Mouse (Mus musculus) hindbrain, embryonic 12.5 days (tissue): Measurements from ENCODE around the gene Brinp2. TPM values are rescaled to one million over a fixed set of nuclear protein-coding genes. Genes with fewer than 3 reads are reported as not detected.

Experiments
- ATAC-seq: fragments of 200-750 bp; cut with Nextera tagmentation; 2 replicates; pipeline ENCODE4 v1.8.0; 2017; ENCODE audit warnings: moderate TSS enrichment; ENCODE audit not compliant: low FRiP score
- H3K27ac ChIP-seq: fragments of 300-500 bp; sonication (generic); 2 replicates; pipeline ENCODE4 v1.5.1; 2016; ENCODE audit warnings: mild to moderate bottlenecking
- H3K27me3 ChIP-seq: fragments of 300-500 bp; sonication (generic); 2 replicates; pipeline ENCODE4 v1.6.1; 2016; ENCODE audit warnings: mild to moderate bottlenecking
- H3K36me3 ChIP-seq: fragments of 300-500 bp; sonication (generic); 2 replicates; pipeline ENCODE4 v1.6.1; 2016; ENCODE audit warnings: mild to moderate bottlenecking
- H3K4me1 ChIP-seq: fragments of 300-500 bp; sonication (generic); 2 replicates; pipeline ENCODE4 v1.6.1; 2016
- H3K4me2 ChIP-seq: fragments of 300-500 bp; sonication (generic); replicated peaks from 2 replicates; pipeline ENCODE4 v1.6.1; 2016; ENCODE audit warnings: mild to moderate bottlenecking
- H3K4me3 ChIP-seq: fragments of 300-500 bp; sonication (generic); 2 replicates; pipeline ENCODE4 v1.5.1; 2016; ENCODE audit warnings: mild to moderate bottlenecking
- H3K9ac ChIP-seq: fragments of 300-500 bp; sonication (generic); 2 replicates; pipeline ENCODE4 v1.6.1; 2016; ENCODE audit warnings: mild to moderate bottlenecking, moderate library complexity
- H3K9me3 ChIP-seq: fragments of 300-500 bp; sonication (generic); replicated peaks from 2 replicates; pipeline ENCODE4 v1.6.1; 2016; ENCODE audit warnings: mild to moderate bottlenecking
- WGBS: fragments of 180-500 bp; shearing (Covaris S2); methylation state at CpG from one replicate; pipeline ENCODE4 v1.1.7; 2016; 5-methylcytosine and 5-hydroxymethylcytosine counted together
- polyA plus RNA-seq: library from polyadenylated mRNA; unstranded; fragments of >200 nt; fragmentation: Nextera tagmentation; extraction: Ambion mirVana; gene quantifications from 2 replicates; pipeline ENCODE4 v1.2.1, GENCODE M21; 2016

Brinp2 gene
- polyA plus RNA-seq, 1 experiment from 2014 or later: 6.8 TPM

- Histone ChIP-seq H3K4me1 (no peaks in the 10 kb centered on the region), H3K27ac (no peak overlapping the region), H3K4me2 (no peak overlapping the region), H3K4me3 (no peak overlapping the region), H3K9ac (no peak overlapping the region), H3K36me3 (no peaks in the 10 kb centered on the region), H3K27me3 (no peaks in the 10 kb centered on the region), H3K9me3 (no peaks in the 10 kb centered on the region)
- ATAC-seq: no peak
- 93% methylated on average over 7 of the region's 7 CpGs for WGBS
These were observed 72.3 kb downstream of the Brinp2 start for GRCm38 (mm10) chr1:158283869-158284268.

- Histone ChIP-seq H3K4me3 (no peak overlapping the region), H3K36me3 (no peaks in the 10 kb centered on the region), H3K27me3 (no peaks in the 10 kb centered on the region), H3K9ac (no peak overlapping the region), H3K27ac (no peak overlapping the region), H3K4me2 (no peak overlapping the region), H3K4me1 (peaks cover 1% of the 10 kb centered on the region), H3K9me3 (no peaks in the 10 kb centered on the region)
- 83% methylated on average over 9 of the region's 9 CpGs for WGBS
- no peak for ATAC-seq
These were observed 84.1 kb downstream of the Brinp2 start for GRCm38 (mm10) chr1:158272058-158272457.

GRCm38 (mm10) chr1:158267020-158267571, 89.0 kb downstream of the Brinp2 start:
- no peak overlapping the region for H3K4me2 ChIP-seq
- peak overlapping the region; percentile 55 for H3K27ac ChIP-seq
- H3K4me3 ChIP-seq: no peak overlapping the region
- H3K9me3 ChIP-seq: no peaks in the 10 kb centered on the region
- no peak overlapping the region for H3K9ac ChIP-seq
- WGBS: 26% methylated on average over 8 of the region's 8 CpGs
- peaks cover 12% of the 10 kb centered on the region for H3K4me1 ChIP-seq
- no peaks in the 10 kb centered on the region for H3K27me3 ChIP-seq
- H3K36me3 ChIP-seq: no peaks in the 10 kb centered on the region
- ATAC-seq: peak; percentile 86

GRCm38 (mm10) chr1:158266293-158267019, 89.7 kb downstream of the Brinp2 start:
- Histone ChIP-seq H3K27me3 (no peaks in the 10 kb centered on the region), H3K9ac (no peak overlapping the region), H3K4me3 (no peak overlapping the region), H3K9me3 (no peaks in the 10 kb centered on the region), H3K4me1 (peaks cover 12% of the 10 kb centered on the region), H3K4me2 (no peak overlapping the region), H3K36me3 (no peaks in the 10 kb centered on the region), H3K27ac (peak overlapping the region; percentile 55)
- 40% methylated on average over 3 of the region's 3 CpGs for WGBS
- peak; percentile 85 for ATAC-seq

DNA sequence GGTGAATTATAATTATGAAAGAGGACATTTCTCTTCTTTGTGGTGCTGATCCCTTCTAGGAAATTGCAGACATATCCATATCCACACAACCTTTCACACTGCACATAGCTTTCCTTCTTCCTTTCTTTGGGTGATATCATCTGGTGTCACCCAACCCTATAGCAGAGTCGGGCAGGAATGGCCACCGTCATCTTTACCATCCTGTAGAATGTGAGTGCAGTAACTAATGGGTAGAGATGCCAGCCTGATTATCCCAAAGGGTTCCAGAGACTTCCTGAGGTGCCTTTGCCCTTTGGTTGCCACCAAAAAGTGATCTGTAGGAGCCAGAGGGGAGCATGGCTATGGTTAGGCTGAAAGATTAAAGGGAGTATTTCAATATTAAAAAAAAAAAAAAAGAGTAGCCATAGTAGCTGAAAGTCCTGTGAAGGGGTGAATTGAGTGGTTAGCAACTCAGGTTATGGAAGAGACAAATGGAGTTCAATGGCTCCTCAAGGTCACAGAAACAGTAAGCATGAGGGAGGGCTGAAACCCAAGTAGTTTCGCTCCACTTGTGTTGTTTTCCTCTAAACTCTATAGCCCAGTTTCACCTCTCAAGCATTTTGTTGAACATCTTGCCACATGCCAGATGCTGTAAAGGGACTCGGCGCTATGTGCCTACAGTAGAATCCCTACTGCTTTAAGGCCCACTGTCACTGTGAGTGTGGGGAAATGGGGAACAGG, 96.5 kb downstream of the Brinp2 start:
- WGBS: 94% methylated on average over 5 of the region's 5 CpGs
- no peak overlapping the region for H3K4me2 ChIP-seq

GRCm38 (mm10) chr1:158258685-158259292, 97.3 kb downstream of the Brinp2 start:
- ATAC-seq: no peak
- H3K9ac ChIP-seq: no peak overlapping the region
- no peak overlapping the region for H3K27ac ChIP-seq
- H3K4me1 ChIP-seq: no peaks in the 10 kb centered on the region
- no peak overlapping the region for H3K4me2 ChIP-seq
- no peaks in the 10 kb centered on the region for H3K9me3 ChIP-seq
- 74% methylated on average over 6 of the region's 6 CpGs for WGBS
- no peak overlapping the region for H3K4me3 ChIP-seq
- no peaks in the 10 kb centered on the region for H3K27me3 ChIP-seq
- no peaks in the 10 kb centered on the region for H3K36me3 ChIP-seq

More for the DNA sequence above, 96.5 kb downstream of the Brinp2 start:
- Histone ChIP-seq H3K9ac (no peak overlapping the region), H3K27ac (no peak overlapping the region), H3K9me3 (no peaks in the 10 kb centered on the region), H3K36me3 (no peaks in the 10 kb centered on the region), H3K4me3 (no peak overlapping the region), H3K27me3 (no peaks in the 10 kb centered on the region), H3K4me1 (no peaks in the 10 kb centered on the region)
- no peak for ATAC-seq

GRCm38 (mm10) chr1:158255912-158256680, 100.0 kb downstream of the Brinp2 start:
- Histone ChIP-seq H3K4me1 (no peaks in the 10 kb centered on the region), H3K9ac (no peak overlapping the region), H3K4me3 (no peak overlapping the region), H3K27me3 (no peaks in the 10 kb centered on the region), H3K9me3 (no peaks in the 10 kb centered on the region), H3K4me2 (no peak overlapping the region), H3K36me3 (no peaks in the 10 kb centered on the region), H3K27ac (no peak overlapping the region)
- no peak for ATAC-seq
- WGBS: 92% methylated on average over 9 of the region's 9 CpGs

DNA sequence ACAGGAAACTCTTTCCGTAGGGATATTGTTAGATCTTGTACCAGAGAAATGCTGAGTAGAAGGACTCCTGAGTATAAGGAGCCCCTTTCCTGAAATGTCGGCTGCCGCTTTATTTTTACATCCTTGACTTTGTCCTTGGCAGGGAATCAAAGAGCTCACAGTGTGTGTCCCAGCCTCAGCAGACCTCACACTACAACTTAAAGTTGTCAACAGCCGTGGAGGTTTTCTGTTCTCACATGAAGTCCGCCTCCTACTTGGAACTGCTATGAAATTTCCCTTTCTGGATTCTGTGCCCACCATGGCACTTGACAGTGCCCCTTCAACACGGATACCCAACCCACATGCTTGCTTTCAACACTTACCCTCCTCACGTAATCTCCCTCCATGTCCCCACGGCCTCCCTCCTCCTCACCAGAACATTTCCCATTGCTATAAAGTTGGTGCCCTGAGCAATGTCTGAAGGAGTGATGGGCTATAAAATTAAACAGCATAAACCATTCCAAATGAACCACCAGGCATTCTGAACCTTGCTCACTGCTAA, 103.4 kb downstream of the Brinp2 start:
- H3K4me2 ChIP-seq: no peak overlapping the region
- no peak overlapping the region for H3K4me3 ChIP-seq
- H3K27ac ChIP-seq: no peak overlapping the region
- ATAC-seq: no peak
- no peaks in the 10 kb centered on the region for H3K27me3 ChIP-seq
- no peaks in the 10 kb centered on the region for H3K4me1 ChIP-seq
- H3K9me3 ChIP-seq: no peaks in the 10 kb centered on the region
- H3K36me3 ChIP-seq: no peaks in the 10 kb centered on the region
- WGBS: 79% methylated on average over 8 of the region's 8 CpGs
- H3K9ac ChIP-seq: no peak overlapping the region

GRCm38 (mm10) chr1:158248266-158248665, 107.9 kb downstream of the Brinp2 start:
- ATAC-seq: no peak
- 0 out of 2 replicates have a peak, but pooled peaks cover 6% of the 10 kb centered on the region for H3K36me3 ChIP-seq
- no peaks in the 10 kb centered on the region for H3K27me3 ChIP-seq
- no peaks in the 10 kb centered on the region for H3K9me3 ChIP-seq
- 89% methylated on average over 3 of the region's 3 CpGs for WGBS
- H3K4me1 ChIP-seq: no peaks in the 10 kb centered on the region
- H3K27ac ChIP-seq: no peak overlapping the region
- no peak overlapping the region for H3K9ac ChIP-seq
- no peak overlapping the region for H3K4me2 ChIP-seq
- no peak overlapping the region for H3K4me3 ChIP-seq

- Histone ChIP-seq H3K36me3 (0 out of 2 replicates have a peak, but pooled peaks cover 6% of the 10 kb centered on the region), H3K9me3 (no peaks in the 10 kb centered on the region), H3K4me2 (no peak overlapping the region), H3K4me1 (no peaks in the 10 kb centered on the region), H3K27me3 (no peaks in the 10 kb centered on the region), H3K27ac (no peak overlapping the region), H3K9ac (no peak overlapping the region), H3K4me3 (no peak overlapping the region)
- ATAC-seq: no peak
- WGBS: 94% methylated on average over 14 of the region's 14 CpGs
These were observed 109.5 kb downstream of the Brinp2 start for GRCm38 (mm10) chr1:158246476-158247153.

- H3K9me3 ChIP-seq: no peaks in the 10 kb centered on the region
- no peak overlapping the region for H3K4me2 ChIP-seq
- no peaks in the 10 kb centered on the region for H3K27me3 ChIP-seq
- H3K4me3 ChIP-seq: no peak overlapping the region
- no peaks in the 10 kb centered on the region for H3K4me1 ChIP-seq
- no peak overlapping the region for H3K27ac ChIP-seq
- 86% methylated on average over 8 of the region's 8 CpGs for WGBS
- 0 out of 2 replicates have a peak, but pooled peaks cover 6% of the 10 kb centered on the region for H3K36me3 ChIP-seq
- H3K9ac ChIP-seq: no peak overlapping the region
- no peak for ATAC-seq
These were observed 110.6 kb downstream of the Brinp2 start for GRCm38 (mm10) chr1:158245486-158245885.
